25 mouse cellular contexts compared by ENCODE assay signal in genomic region chr5:114489570-114489969, GRCm38 (mm10). TPM values are rescaled to one million over a fixed set of nuclear protein-coding genes. Genes with fewer than 3 reads are reported as not detected.
DNase-seq lines count a peak whose midpoint lies in the region; ATAC-seq and TF ChIP-seq lines count a peak whose summit lies in the region.
"Had no signal": no experiment of that assay in that cellular context is flagged by ENCODE, and none has a peak within 500 bp of the region (broad histone marks: within the 10 kb centered on the region; RNA-seq: fewer than 3 reads in every experiment).

No protein-coding gene starts in this region.

- peaks cover 6% of the 10 kb centered on the region; the same call in 1 of the 2 replicates for H3K9me3 ChIP-seq in midbrain, embryonic 10.5 days (replicated peaks)
- H3K9me3 ChIP-seq in midbrain, postnatal 0 days (ENCODE audit: low read length) = no peaks in the 10 kb centered on the region
- H3K9me3 ChIP-seq: heart, embryonic 13.5 days; kidney, embryonic 15.5 days; neural tube, embryonic 12.5 days had no signal

- H3K4me3 ChIP-seq in midbrain, embryonic 10.5 days = no peak overlapping the region
- no peak overlapping the region for H3K4me3 ChIP-seq in midbrain, postnatal 0 days (ENCODE audit: low read depth, low read length)
- H3K4me3 ChIP-seq: erythroblast, embryonic 14.5 days; heart, embryonic 13.5 days; kidney, embryonic 15.5 days; limb, embryonic 13.5 days; megakaryocyte, embryonic 14.5 days; myocyte; neural tube, embryonic 12.5 days had no signal

- 89% methylated on average over 6 of the region's 6 CpGs for WGBS in midbrain, embryonic 10.5 days
- 85% methylated on average over 6 of the region's 6 CpGs for WGBS in midbrain, postnatal 0 days

- peak; percentile 34 for DNase-seq in cerebellum, adult 9-11 months
- DNase-seq in cerebellum, postnatal 14 days = no peak
- peak; percentile 21 to 51 for DNase-seq in layer of hippocampus, adult 8-10 months (ENCODE audit: low spot score in 2 of 2)
- DNase-seq in layer of hippocampus, postnatal 36 days = no peak
- DNase-seq in midbrain, embryonic 10.5 days (ENCODE audit: low spot score) = no peak
- no peak for DNase-seq in midbrain, postnatal 0 days (ENCODE audit: low spot score)
- DNase-seq in telencephalon, adult 2 months (ENCODE audit: low read depth, low spot score) = peak; percentile 59
- DNase-seq: adrenal gland, postnatal 14 days; gastrocnemius, postnatal 10 days; heart, postnatal 10 days; kidney, adult 18-20 months; kidney, postnatal 25 days; lung, postnatal 4 days had no signal

- H3K36me3 ChIP-seq in midbrain, embryonic 10.5 days = no peaks in the 10 kb centered on the region
- H3K36me3 ChIP-seq in midbrain, postnatal 0 days (ENCODE audit: insufficient read depth, low read length) = no peaks in the 10 kb centered on the region
- H3K36me3 ChIP-seq: heart, embryonic 13.5 days; kidney, embryonic 15.5 days; limb, embryonic 13.5 days; neural tube, embryonic 12.5 days had no signal

- H3K27me3 ChIP-seq in midbrain, embryonic 10.5 days (ENCODE audit: low read depth, poor library complexity, severe bottlenecking) = no peaks in the 10 kb centered on the region
- H3K27me3 ChIP-seq in midbrain, postnatal 0 days (ENCODE audit: insufficient read depth, low read length) = no peaks in the 10 kb centered on the region
- H3K27me3 ChIP-seq: heart, embryonic 13.5 days; kidney, embryonic 15.5 days; limb, embryonic 13.5 days; neural tube, embryonic 12.5 days had no signal

- H3K4me1 ChIP-seq in midbrain, embryonic 10.5 days = peaks cover 5% of the 10 kb centered on the region; the same call in 1 of the 2 replicates
- H3K4me1 ChIP-seq in midbrain, postnatal 0 days (ENCODE audit: insufficient read depth, low read length) = no peaks in the 10 kb centered on the region
- H3K4me1 ChIP-seq: heart, embryonic 13.5 days; limb, embryonic 13.5 days; neural tube, embryonic 12.5 days had no signal

- H3K9ac ChIP-seq in midbrain, postnatal 0 days (replicated peaks; ENCODE audit: low read length, poor library complexity, severe bottlenecking) = no peak overlapping the region
- H3K9ac ChIP-seq: heart, embryonic 13.5 days; kidney, embryonic 15.5 days; limb, embryonic 13.5 days; neural tube, embryonic 12.5 days had no signal

- H3K27ac ChIP-seq in midbrain, embryonic 10.5 days (replicated peaks) = 0 out of 2 replicates have a peak overlapping the region, but pooled peaks have one; percentile 33
- no peak overlapping the region for H3K27ac ChIP-seq in midbrain, postnatal 0 days (ENCODE audit: low read depth, low read length)
- H3K27ac ChIP-seq: heart, embryonic 13.5 days; kidney, embryonic 15.5 days; limb, embryonic 13.5 days; neural tube, embryonic 12.5 days had no signal

- no peak overlapping the region for H3K4me2 ChIP-seq in midbrain, postnatal 0 days (ENCODE audit: low read depth, low read length, poor library complexity, severe bottlenecking)
- H3K4me2 ChIP-seq: heart, embryonic 13.5 days; kidney, embryonic 15.5 days; limb, embryonic 13.5 days; liver, embryonic 11.5 days; neural tube, embryonic 12.5 days had no signal

- no peak for ATAC-seq in midbrain, postnatal 0 days (ENCODE audit: low FRiP score)
- ATAC-seq: forebrain, embryonic 16.5 days; hindbrain, embryonic 16.5 days; midbrain, embryonic 16.5 days; Patski had no signal

- TF ChIP-seq CTCF in midbrain, postnatal 0 days (IDR thresholded peaks at IDR 0.05) = no peak

RNA-seq across cellular contexts. Expression of gene Mvk, which starts 45.5 kb away (rescaled TPM):
- total RNA-seq in layer of hippocampus, adult 8-10 months (2022) = 10 to 100 TPM; 22.8 to 36.2 (median 31.2) TPM
- total RNA-seq in layer of hippocampus, postnatal 36 days (2021) = 10 to 100 TPM; 25.0 to 27.1 TPM
- 62.3 and 65.2 TPM in 2 replicates for polyA plus RNA-seq in midbrain, embryonic 10.5 days (2016; fragmentation: Nextera tagmentation; extraction: Ambion mirVana)
- total RNA-seq in midbrain, postnatal 0 days (2014; rRNA removed) = 113 and 115 TPM in 2 replicates
- 70.6 and 73.0 TPM in 2 replicates for polyA plus RNA-seq in midbrain, postnatal 0 days (2015; fragmentation: Nextera tagmentation; extraction: Ambion mirVana)

RNA-seq across cellular contexts. Expression of gene Mmab, which starts 45.7 kb away (rescaled TPM):
- 10 to 100 TPM; 19.0 to 20.6 (median 19.4) TPM for total RNA-seq in layer of hippocampus, adult 8-10 months (2022)
- 10 to 100 TPM; 18.3 to 19.0 TPM for total RNA-seq in layer of hippocampus, postnatal 36 days (2021)
- polyA plus RNA-seq in midbrain, embryonic 10.5 days (2016; fragmentation: Nextera tagmentation; extraction: Ambion mirVana) = 32.4 and 34.1 TPM in 2 replicates
- total RNA-seq in midbrain, postnatal 0 days (2014; rRNA removed) = 28.8 and 39.9 TPM in 2 replicates
- polyA plus RNA-seq in midbrain, postnatal 0 days (2015; fragmentation: Nextera tagmentation; extraction: Ambion mirVana) = 38.6 and 39.0 TPM in 2 replicates

Comparison
In these comparisons a context has a peak if more than half of its experiments do, and no peak if none do; other contexts are left out.
1. DNase-seq: peak in cerebellum, adult 9-11 months (single experiment), layer of hippocampus, adult 8-10 months (2 of 2) and telencephalon, adult 2 months (single experiment); none in cerebellum, postnatal 14 days (0 of 2), layer of hippocampus, postnatal 36 days (0 of 2), midbrain, embryonic 10.5 days (single experiment) and midbrain, postnatal 0 days (single experiment).